Mouse (Mus musculus): ENCODE results near the gene Nova1.

Nova1 gene

DNA sequence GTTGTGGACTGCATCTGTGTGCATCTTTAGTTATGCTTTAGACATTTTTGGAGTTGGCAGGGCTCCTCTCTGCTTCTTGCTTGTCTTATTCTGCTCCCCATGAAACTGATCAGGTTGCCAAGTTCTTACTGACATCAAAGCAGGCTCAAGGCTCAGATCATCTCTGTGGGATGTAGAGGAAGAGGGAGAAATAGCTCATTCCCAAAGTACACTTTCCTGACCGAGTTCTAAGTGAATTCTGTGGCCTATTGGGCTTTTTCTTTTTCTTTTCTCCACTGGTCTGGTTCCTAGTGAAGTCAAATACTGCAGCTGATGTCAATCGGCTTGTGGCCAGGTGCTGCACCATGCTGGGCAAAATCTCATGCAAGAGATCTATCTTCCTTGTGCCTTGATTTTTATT is 152.0 kb downstream of the Nova1 start:
- no peak for DNase-seq

DNA sequence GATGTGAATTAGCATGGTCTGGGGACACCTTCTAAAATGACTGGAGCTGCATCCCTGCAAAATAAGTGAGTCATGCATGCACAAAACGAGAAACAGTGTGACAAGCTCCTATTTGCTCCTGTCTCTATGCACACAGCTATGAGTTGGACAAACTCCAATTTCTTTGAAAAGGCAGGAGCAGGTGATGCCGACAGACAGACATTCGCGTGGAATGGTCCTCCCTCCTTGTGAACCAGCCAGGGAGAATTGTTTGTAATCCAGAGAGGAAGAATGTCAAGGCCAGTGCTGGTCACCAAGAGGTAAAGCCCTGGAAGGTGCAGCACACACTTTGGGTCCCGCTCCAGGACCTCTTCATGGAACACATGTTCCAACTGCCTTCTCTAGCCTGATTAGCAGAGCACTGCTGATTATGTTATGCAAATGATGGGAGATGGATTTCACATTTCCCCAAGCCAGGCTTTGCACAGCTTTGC is 172.6 kb downstream of the Nova1 start:
- DNase-seq: no peak

DNA sequence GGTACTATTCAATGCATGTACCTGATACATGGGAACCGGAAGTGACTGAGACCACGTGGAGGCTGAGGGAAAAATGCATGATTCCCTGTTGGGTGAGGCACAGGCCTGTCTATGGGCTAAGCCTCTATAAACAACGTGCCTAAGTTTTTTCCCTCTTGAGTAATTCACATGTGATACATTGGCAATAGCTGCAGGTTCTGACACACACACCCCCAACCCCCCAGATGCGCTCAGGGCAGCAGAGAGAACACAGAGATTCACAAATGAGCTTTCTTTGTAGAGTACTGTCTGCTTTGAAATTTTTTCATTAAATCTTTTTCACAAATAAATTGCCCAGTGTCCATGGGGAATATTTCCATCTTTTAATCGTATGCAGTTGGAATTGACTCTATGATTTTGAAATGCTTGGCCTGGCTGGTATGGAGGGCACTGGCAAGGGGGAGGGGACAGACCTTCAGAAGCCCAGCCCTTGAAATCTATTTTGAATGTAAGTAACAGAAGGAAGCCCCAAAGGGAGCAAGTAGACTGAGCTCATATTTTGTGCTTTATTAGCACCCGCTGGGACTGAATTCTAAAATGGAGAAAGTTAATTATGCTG is 173.3 kb downstream of the Nova1 start:
- no peak for DNase-seq

All from heart, adult 11 months (tissue).